Mouse (Mus musculus) ovary, adult 18-20 months (tissue): ENCODE results near the gene Irf7.
A peak's percentile ranks its signal among the peaks of the same experiment; 100 is the strongest.

ENCODE experiments used
- DNase-seq: peaks from one replicate; pipeline ENCODE4 v3.0.0; 2022; ENCODE audit warnings: low spot score, mixed read lengths

Irf7 gene

GRCm38 (mm10) chr7:141265739-141266561 lies at the start of gene Irf7:
TSS of gene Irf7 (minus strand) at chr7:141266481.
- peak; percentile 31 for DNase-seq

- no peak for DNase-seq
Observed at GRCm38 (mm10) chr7:141315974-141316373, 49.7 kb upstream of the Irf7 start.

GRCm38 (mm10) chr7:141315076-141315475 lies 48.8 kb upstream of the Irf7 start:
- no peak for DNase-seq

DNA sequence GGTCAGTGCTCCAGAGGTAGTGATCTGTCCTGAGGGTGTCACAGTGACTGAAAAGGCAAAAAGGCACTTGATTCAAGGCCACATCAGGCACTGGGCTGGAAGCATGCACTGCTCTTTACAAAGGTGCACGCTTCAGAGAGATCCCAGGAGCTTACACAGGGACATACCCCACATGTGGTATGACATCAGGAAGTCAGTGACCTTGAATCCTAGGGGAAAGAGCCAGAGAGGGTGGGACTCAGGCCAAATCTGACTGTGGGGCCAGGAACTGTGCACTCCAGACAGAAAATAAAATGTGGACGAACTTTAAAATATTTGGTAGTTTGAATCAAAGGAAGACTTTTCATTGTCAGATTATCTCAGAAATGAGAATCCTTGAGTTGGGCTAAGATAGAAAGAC lies 48.1 kb upstream of the Irf7 start:
- DNase-seq = no peak

DNA sequence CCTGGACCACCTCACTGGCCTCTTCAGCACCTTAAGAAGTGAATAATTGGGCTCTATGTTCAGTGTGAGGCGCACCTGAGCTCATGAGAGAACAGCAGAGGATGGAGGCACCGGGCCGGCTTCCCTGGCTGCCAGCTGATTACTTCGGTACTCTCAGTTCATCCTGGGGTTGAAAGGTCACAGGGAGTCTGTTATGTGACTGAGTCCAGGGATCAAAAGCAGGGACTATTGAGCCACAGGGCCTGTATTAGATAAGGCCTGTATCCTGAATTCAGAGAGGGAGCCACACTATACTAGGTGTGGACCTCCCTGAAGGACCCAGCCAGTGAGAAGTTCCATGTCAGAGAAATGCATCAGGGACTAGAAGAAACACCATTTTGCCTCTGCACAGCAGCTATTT lies 38.3 kb upstream of the Irf7 start:
- DNase-seq = no peak

- DNase-seq = no peak
Observed at GRCm38 (mm10) chr7:141302702-141303268, 36.5 kb upstream of the Irf7 start.

- no peak for DNase-seq
Observed at GRCm38 (mm10) chr7:141301386-141301785, 35.1 kb upstream of the Irf7 start.

DNA sequence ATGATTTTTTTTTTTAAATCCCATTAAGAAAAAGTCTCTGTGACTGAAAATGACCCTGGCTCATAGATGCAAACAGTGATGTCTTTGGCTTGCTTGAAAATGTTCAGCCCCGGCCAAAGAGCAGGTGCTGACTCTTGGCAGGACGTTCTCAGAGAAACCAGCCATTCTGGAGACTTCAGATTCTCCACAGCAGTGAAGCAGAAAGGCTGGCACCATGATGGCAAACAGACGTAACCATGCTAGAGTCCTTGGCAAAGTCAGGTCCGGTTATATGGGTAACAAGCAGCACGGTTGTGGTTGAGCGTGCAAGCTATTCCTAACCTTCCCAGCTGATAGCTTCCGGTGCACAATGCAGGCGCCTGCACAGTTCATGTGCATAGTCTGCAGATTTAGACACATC lies 32.9 kb upstream of the Irf7 start:
- no peak for DNase-seq

DNA sequence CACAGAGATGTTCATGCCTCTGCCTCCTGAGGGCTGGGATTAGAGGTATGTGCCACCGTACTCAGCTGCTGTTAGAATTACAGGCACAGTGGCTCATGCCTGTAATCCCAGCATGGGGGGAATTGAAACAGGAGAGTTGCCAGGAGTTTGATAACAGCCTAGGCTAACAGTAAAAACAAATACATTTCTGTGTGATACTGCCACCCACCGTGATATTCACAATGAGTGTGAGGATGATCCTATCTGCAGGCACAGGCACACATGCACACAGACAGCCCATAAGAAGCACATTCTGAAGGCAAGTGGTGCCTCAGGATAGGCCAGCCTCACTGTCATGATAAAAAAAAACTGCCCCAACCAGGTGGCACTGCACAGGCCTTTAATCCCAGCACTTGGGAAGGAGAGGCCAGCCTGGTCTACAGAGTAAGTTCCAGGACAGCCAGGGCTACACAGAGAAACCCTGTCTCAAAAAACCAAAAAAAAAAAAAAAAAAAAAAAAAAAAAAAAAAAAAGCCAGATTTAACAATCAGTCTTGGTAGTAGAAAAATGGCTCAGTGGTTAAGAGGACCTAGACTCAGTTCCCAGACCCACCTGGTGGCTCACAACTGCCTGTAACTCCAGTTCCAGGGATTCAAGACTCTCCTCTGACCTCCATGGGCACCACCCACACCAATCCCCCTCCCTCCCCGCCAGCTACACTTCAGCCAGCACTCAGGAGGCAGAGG lies 31.8 kb upstream of the Irf7 start:
- DNase-seq = no peak

GRCm38 (mm10) chr7:141294479-141294878 lies 28.2 kb upstream of the Irf7 start:
- no peak for DNase-seq

- no peak for DNase-seq
Observed at GRCm38 (mm10) chr7:141293852-141294471, 27.7 kb upstream of the Irf7 start.

DNA sequence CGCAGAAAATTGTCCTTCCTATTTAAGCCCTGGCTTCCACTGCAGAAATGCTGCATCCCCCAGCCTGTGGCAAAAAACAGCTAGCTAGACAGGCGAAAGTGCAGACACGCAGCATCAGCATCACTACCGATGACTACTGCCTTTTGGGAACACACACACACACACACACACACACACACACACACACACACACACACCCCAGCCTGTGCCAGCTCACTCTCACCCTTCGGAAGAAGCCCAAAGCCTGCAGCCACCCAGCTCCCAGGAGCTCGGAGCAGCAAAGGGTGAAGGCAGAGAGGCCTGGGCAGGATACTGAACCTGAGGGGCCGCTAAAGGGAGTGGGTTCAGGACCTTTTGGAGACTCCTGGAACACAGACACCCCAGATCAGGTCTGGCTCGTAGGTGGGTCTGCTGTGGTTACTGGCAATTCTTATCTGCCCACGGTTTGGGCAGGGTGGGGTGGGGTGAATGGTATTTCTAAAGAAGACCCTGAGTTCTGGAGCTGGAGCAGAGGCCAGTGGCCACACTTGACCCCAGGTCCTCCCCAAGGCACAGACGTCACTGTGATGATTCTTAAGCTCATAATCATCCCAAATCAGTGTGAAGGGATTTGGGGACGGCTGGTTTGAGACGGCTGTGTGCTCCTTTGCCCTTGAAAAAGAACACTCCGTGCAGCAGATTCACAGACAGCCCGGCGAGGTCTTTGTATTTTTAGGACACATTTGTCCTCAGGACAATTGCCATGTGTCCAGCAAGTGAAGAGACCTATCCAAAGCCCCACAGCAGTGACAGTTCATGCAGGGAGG lies 26.5 kb upstream of the Irf7 start:
- no peak for DNase-seq

- DNase-seq = no peak
Observed at GRCm38 (mm10) chr7:141291921-141292582, 25.8 kb upstream of the Irf7 start, which contains the start of gene Drd4. TSS of gene Drd4 (plus strand) at chr7:141292006.

DNA sequence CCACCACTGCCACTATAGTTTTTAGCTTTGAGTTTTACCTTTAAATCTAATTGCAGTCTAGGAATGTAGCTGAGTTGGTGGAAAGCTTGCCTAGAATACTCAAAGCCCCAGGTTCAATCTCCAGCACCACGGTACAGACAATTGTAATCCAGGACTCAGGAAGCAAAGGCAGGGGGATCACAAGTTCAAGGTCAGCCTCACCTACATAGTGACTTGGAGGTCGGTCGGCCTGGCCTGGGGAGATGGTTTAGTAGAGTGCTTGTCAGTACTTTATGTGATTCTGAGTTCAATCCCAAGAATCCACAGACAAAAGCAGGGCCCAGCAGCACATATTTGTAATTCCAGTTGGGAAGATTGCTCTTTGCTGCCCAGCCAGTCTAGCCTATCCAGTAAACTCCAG lies 21.8 kb upstream of the Irf7 start:
- DNase-seq = no peak

DNA sequence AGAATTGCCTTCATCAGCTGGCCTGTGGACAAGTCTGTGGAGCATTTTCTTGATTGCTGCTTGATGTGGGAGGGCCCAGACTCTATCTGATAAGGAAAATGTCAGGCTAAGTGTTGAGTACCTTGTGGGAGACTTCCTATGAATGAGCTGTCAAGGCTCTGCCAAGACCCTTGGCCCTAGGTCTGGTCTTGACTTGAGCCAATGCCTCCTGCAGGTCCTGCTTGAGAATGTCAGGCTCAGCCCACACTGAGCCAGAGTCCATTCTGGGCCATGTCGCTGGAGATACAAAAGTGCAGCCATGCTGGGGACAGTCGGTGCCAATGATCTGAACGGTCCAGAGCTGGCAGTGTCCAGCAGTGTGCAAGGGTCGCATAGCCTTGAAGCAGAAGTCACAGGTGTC lies 16.5 kb upstream of the Irf7 start:
- no peak for DNase-seq

DNA sequence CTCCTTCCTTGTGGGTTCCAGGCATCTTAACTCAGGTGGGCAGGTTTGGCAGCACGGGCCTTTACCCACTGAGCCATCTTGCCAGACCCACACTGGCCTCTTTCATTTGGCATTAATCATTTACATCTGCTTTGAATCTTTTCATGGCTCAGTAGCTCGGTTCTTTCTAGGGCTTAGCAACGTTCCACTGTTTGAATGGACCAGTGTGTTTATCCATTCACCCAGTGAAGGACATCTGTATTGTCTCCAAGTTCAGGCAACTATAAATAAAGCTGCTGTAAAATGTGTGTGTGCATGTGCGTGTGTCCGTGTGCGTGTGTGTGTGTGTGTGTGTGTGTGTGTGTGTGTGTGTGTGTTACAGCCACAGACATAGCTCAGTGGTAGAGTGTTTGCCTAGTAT lies 15.2 kb upstream of the Irf7 start:
- DNase-seq = no peak

- DNase-seq = no peak
Observed at GRCm38 (mm10) chr7:141278766-141279590, 12.7 kb upstream of the Irf7 start, which contains the start of gene Sct. TSS of gene Sct (minus strand) at chr7:141279133.

- DNase-seq = no peak
Observed at GRCm38 (mm10) chr7:141277701-141278678, 11.7 kb upstream of the Irf7 start.

DNA sequence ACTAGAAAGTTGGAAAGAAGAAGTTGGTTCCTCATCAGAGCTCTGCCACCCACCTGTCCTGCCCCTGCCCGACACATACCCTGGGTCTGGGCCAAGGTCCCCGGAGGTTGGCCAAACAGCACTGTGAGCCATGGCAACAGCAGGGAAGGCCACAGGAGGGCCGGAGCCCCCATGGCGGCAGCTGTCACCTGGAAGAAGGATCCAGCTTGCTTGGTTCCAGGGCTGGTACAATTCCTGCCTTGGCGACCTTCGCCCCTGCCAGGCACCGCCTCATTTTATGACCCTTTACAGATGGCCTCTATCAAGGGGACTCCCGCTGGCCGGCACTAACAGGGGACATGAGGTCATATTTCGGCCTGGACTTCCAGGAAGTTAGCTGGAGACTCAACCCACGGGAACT lies 10.3 kb upstream of the Irf7 start, which contains the start of gene Cdhr5:
Gene Cdhr5 (minus strand): TSS at position 241 of the 400 bp plus-strand sequence.
- DNase-seq = no peak
